Mouse (Mus musculus) midbrain, embryonic 11.5 days (tissue): ENCODE results near the gene 4430402I18Rik. TPM values are rescaled to one million over a fixed set of nuclear protein-coding genes. Genes with fewer than 3 reads are reported as not detected.
A peak's percentile ranks its signal among the peaks of the same experiment; 100 is the strongest.

ENCODE experiments used
- ATAC-seq: fragments of 200-750 bp; cut with Nextera tagmentation; 2 replicates; pipeline ENCODE4 v1.8.0; 2017; ENCODE audit warnings: moderate TSS enrichment, moderate library complexity; ENCODE audit not compliant: low FRiP score
- DNase-seq: peaks from one replicate; pipeline ENCODE4 v3.0.0; 2015; ENCODE audit warnings: low spot score; ENCODE audit errors: missing footprints
- H3K27ac ChIP-seq: fragments of 300-500 bp; sonication (generic); 2 replicates; pipeline ENCODE4 v1.5.1; 2014; ENCODE audit warnings: low read depth, low read length
- H3K27me3 ChIP-seq: fragments of 300-500 bp; sonication (generic); 2 replicates; pipeline ENCODE4 v1.6.1; 2014; ENCODE audit warnings: mild to moderate bottlenecking, low read length, moderate library complexity, mixed read lengths; ENCODE audit not compliant: control insufficient read depth, insufficient read depth
- H3K36me3 ChIP-seq: fragments of 300-500 bp; sonication (generic); 2 replicates; pipeline ENCODE4 v1.6.1; 2014; ENCODE audit warnings: mild to moderate bottlenecking, low read length, moderate library complexity, mixed read lengths; ENCODE audit not compliant: control insufficient read depth, insufficient read depth
- H3K4me1 ChIP-seq: fragments of 300-500 bp; sonication (generic); 2 replicates; pipeline ENCODE4 v1.6.1; 2014; ENCODE audit warnings: low read length; ENCODE audit not compliant: control insufficient read depth, insufficient read depth
- H3K4me2 ChIP-seq: fragments of 300-500 bp; sonication (generic); 2 replicates; pipeline ENCODE4 v1.6.1; 2014; ENCODE audit warnings: mild to moderate bottlenecking, moderate library complexity
- H3K4me3 ChIP-seq: fragments of 300-500 bp; sonication (generic); 2 replicates; pipeline ENCODE4 v1.5.1; 2014; ENCODE audit warnings: low read depth, low read length
- H3K9ac ChIP-seq: fragments of 300-500 bp; sonication (generic); 2 replicates; pipeline ENCODE4 v1.6.1; 2014; ENCODE audit warnings: low read length
- H3K9me3 ChIP-seq: fragments of 300-500 bp; sonication (generic); 2 replicates; pipeline ENCODE4 v1.6.1; 2016; ENCODE audit warnings: low read length; ENCODE audit not compliant: control insufficient read depth
- WGBS: fragments of 180-500 bp; shearing (Covaris S2); extraction: QIAGEN DNeasy Blood & Tissue Kit; methylation state at CpG from one replicate; pipeline ENCODE4 v1.1.7; 2014; 5-methylcytosine and 5-hydroxymethylcytosine counted together
- polyA plus RNA-seq: library from polyadenylated mRNA; unstranded; fragments of >200 nt; fragmentation: Nextera tagmentation; extraction: Ambion mirVana; gene quantifications from 2 replicates; pipeline ENCODE4 v1.2.1, GENCODE M21; 2014

4430402I18Rik gene
- polyA plus RNA-seq, 1 experiment from 2014 or later = 0.46 TPM

DNA sequence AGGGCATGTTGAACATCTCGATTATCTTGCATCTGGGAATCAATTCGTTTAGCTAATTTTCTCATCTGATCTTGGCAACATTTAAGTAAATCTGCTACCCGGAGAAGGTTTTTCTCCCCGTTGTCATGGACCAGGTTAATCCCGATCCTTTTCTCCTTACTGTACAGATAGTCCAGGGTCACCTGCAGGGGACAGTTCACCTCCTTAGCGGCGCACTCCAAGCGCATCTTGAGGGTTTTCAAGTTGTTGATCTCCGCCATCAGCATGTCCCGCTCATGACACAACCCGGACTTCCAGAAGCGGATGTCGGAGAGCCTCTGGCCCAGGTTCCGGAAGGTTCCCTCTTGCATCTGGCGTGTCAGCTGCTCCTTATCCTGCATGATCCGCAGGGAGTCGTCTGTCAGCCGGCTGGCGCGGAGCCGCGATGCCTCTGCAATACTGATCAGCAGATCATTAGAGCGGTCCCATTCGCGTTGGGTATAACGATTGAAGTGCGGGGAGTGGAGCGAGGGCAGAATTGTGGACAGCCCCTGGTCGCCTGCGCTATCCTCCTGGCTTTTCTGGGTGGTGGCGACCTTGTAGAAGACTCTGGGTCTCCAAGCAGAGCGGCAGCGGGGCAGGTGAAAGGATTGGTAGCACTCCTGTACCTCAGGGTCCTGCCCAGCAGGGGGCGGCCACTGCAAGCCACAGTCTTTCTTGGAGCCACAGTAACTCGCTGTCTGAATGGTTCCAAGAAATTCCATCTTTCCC lies 7.4 kb upstream of the 4430402I18Rik start:
- H3K9ac ChIP-seq = peak overlapping the region; percentile 40; the same call in 1 of the 2 replicates
- ATAC-seq (peak; percentile 81), DNase-seq (peak; percentile 94)
- H3K27ac ChIP-seq = no peak overlapping the region
- 0 out of 2 replicates have a peak, but pooled peaks cover 3% of the 10 kb centered on the region for H3K4me1 ChIP-seq
- no peaks in the 10 kb centered on the region for H3K36me3 ChIP-seq
- H3K4me3 ChIP-seq = peak overlapping the region; percentile 28
- peak overlapping the region; percentile 56 for H3K4me2 ChIP-seq
- peaks cover 7% of the 10 kb centered on the region for H3K27me3 ChIP-seq
- H3K9me3 ChIP-seq = no peaks in the 10 kb centered on the region
- 17% methylated on average over 35 of the region's 35 CpGs for WGBS

DNA sequence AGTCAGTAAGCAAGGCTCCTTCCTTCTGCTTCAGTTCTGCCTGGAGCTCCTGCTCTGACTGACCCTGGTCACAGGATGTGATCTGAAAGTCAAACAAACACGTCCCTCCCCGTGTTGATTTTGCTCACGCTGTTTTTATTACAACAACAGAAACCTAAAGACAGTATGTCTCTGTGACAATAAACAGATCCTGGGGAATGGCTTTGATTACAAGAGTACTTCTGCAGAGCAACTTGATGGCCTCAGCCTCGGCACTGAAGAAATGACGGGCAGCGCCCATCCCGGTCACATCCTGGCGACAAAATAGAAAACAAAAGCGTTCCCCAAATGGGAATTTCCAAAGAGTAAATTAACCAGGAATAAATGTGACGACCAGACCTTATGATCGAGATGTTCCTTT lies 2.7 kb upstream of the 4430402I18Rik start:
- peaks cover 11% of the 10 kb centered on the region for H3K4me1 ChIP-seq
- H3K9ac ChIP-seq = no peak overlapping the region
- peaks cover 10% of the 10 kb centered on the region for H3K27me3 ChIP-seq
- no peak overlapping the region for H3K4me2 ChIP-seq
- DNase-seq (no peak), ATAC-seq (no peak)
- no peak overlapping the region for H3K4me3 ChIP-seq
- WGBS = 76% methylated on average over 11 of the region's 11 CpGs
- H3K9me3 ChIP-seq = no peaks in the 10 kb centered on the region
- no peaks in the 10 kb centered on the region for H3K36me3 ChIP-seq
- no peak overlapping the region for H3K27ac ChIP-seq

DNA sequence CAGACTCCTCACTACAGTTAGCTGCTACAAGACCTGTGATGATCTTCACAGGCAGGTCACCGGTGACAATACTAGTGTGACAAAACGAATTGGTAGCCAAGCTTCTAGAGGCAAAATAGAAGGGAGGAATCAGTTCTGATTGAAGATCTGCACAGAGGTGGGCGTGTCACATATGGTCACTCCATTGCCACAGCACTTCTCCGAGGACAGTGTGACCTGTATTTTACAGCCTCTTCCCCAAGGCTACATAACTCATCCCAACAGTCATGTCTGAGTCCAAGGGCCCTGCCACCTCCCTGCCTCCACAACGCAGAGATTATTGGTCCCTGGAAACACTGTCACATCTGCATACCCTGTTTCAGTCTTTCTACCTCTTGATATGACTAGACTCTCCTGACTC lies 1.6 kb upstream of the 4430402I18Rik start:
- no peak overlapping the region for H3K4me2 ChIP-seq
- ATAC-seq = no peak
- H3K9me3 ChIP-seq = no peaks in the 10 kb centered on the region
- no peak overlapping the region for H3K9ac ChIP-seq
- no peak overlapping the region for H3K4me3 ChIP-seq
- H3K4me1 ChIP-seq = peaks cover 14% of the 10 kb centered on the region
- H3K27me3 ChIP-seq = peaks cover 7% of the 10 kb centered on the region
- WGBS = 89% methylated on average over 5 of the region's 5 CpGs
- DNase-seq = no peak
- no peaks in the 10 kb centered on the region for H3K36me3 ChIP-seq
- H3K27ac ChIP-seq = no peak overlapping the region

DNA sequence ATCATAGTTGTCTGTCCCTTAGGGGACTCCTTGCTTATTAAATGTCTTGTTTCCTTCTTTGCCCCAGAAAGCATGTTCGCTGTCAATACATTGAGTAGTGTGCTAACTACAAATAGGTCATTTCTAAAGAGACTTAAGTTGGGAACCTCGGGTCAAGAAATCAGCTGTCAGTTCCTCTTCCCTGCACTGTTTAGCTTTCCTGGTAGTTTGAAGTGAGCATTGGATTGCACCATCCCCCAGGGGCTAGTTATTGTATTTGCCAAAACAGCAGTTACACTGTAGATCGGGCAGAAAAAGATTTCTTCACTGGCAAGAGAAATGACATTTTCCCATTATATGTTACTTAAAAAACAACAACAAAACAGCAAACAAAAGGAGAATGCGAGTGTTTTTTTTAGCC lies 578 bp upstream of the 4430402I18Rik start:
- H3K4me1 ChIP-seq = peaks cover 14% of the 10 kb centered on the region
- no peak overlapping the region for H3K9ac ChIP-seq
- DNase-seq (no peak), ATAC-seq (no peak)
- H3K4me3 ChIP-seq = no peak overlapping the region
- no peak overlapping the region for H3K27ac ChIP-seq
- H3K36me3 ChIP-seq = no peaks in the 10 kb centered on the region
- H3K27me3 ChIP-seq = peaks cover 3% of the 10 kb centered on the region; the same call in 1 of the 2 replicates
- no peak overlapping the region for H3K4me2 ChIP-seq
- H3K9me3 ChIP-seq = no peaks in the 10 kb centered on the region
- 70% methylated on average over 4 of the region's 4 CpGs for WGBS

DNA sequence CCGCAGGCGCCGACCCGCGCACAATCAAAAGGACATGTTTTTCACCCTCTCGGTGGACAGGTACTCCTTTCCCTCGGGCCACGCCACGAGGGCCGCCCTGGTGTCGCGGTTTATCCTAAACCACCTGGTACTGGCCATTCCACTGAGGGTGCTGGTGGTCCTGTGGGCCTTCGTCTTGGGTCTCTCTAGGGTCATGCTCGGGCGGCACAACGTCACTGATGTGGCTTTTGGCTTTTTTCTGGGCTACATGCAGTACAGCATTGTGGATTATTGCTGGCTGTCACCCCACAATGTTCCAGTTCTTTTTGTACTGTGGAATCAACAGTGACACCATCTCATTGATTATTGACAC lies 3.1 kb downstream of the 4430402I18Rik start:
- H3K9ac ChIP-seq = peak overlapping the region; percentile 84
- no peaks in the 10 kb centered on the region for H3K9me3 ChIP-seq
- DNase-seq = no peak
- no peaks in the 10 kb centered on the region for H3K36me3 ChIP-seq
- peak overlapping the region; percentile 92 for H3K4me2 ChIP-seq
- ATAC-seq = peak; percentile 46; the same call in 1 of the 2 replicates
- 3% methylated on average over 16 of the region's 16 CpGs for WGBS
- H3K27ac ChIP-seq = no peak overlapping the region
- peak overlapping the region; percentile 77 for H3K4me3 ChIP-seq
- H3K4me1 ChIP-seq = peaks cover 14% of the 10 kb centered on the region
- H3K27me3 ChIP-seq = peaks cover 3% of the 10 kb centered on the region; the same call in 1 of the 2 replicates

DNA sequence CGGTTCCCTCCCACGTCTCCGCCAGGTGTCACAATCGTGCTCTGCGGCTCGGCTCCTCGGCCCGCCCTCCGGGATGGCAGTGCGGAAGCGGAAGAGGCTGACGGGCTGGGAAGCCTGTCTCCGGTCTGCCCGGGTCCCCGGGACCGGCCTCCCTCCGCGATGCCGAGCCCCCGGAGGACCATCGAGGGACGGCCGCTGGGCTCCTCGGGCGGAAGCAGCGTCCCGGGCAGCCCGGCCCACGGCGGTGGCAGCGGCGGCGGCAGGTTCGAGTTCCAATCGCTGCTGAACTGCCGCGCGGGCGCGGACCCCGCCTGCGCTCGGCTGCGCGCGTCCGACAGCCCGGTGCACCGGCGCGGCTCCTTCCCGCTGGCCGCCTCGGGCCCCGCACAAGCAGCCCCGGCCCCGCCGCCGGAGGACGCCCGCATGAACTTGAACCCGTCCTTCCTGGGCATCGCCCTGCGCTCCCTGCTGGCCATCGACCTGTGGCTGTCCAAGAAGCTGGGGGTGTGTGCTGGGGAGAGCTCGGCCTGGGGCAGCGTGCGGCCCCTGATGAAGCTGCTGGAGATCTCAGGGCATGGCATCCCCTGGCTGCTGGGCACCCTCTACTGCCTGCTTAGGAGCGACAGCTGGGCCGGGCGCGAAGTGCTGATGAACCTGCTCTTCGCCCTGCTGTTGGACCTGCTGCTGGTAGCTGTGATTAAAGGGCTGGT lies 3.6 kb downstream of the 4430402I18Rik start, which contains the start of gene Plpp6:
TSS of gene Plpp6 (plus strand) at position 112 of the 710 bp plus-strand sequence.
- H3K9me3 ChIP-seq = no peaks in the 10 kb centered on the region
- peaks cover 14% of the 10 kb centered on the region for H3K4me1 ChIP-seq
- peak; percentile 96 for DNase-seq
- peaks cover 3% of the 10 kb centered on the region; the same call in 1 of the 2 replicates for H3K27me3 ChIP-seq
- H3K27ac ChIP-seq = peak within 1 kb of the TSS; percentile 22; the same call in 1 of the 2 replicates
- peak; percentile 86 for ATAC-seq
- no peaks in the 10 kb centered on the region for H3K36me3 ChIP-seq
- under 1% methylated on average over 49 of the region's 73 CpGs for WGBS
- H3K9ac ChIP-seq = peak within 1 kb of the TSS; percentile 84
- peak within 1 kb of the TSS; percentile 77 for H3K4me3 ChIP-seq
- peak within 1 kb of the TSS; percentile 92 for H3K4me2 ChIP-seq

DNA sequence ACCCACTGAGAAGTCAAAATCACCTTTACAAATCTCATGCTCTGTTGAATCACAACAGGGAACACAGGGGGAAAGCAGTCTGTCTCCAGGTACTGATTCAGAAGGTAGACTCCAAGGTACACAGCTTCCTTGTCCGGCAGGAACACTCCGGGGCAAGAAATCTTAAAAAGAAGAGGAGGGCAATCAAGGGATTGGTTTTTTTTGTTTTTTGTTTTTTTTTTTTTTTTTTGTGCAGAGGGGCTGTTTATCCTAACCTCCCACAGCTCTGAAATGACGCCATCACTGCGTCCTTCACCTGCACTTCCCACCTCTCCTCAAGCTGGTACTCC lies 4.1 kb downstream of the 4430402I18Rik start:
- no peaks in the 10 kb centered on the region for H3K9me3 ChIP-seq
- H3K36me3 ChIP-seq = no peaks in the 10 kb centered on the region
- DNase-seq (no peak), ATAC-seq (no peak)
- H3K27ac ChIP-seq = no peak overlapping the region
- peak overlapping the region; percentile 77 for H3K4me3 ChIP-seq
- H3K4me1 ChIP-seq = peaks cover 14% of the 10 kb centered on the region
- 5% methylated on average over 4 of the region's 4 CpGs for WGBS
- H3K27me3 ChIP-seq = peaks cover 3% of the 10 kb centered on the region; the same call in 1 of the 2 replicates
- H3K4me2 ChIP-seq = peak overlapping the region; percentile 92
- peak overlapping the region; percentile 84 for H3K9ac ChIP-seq

DNA sequence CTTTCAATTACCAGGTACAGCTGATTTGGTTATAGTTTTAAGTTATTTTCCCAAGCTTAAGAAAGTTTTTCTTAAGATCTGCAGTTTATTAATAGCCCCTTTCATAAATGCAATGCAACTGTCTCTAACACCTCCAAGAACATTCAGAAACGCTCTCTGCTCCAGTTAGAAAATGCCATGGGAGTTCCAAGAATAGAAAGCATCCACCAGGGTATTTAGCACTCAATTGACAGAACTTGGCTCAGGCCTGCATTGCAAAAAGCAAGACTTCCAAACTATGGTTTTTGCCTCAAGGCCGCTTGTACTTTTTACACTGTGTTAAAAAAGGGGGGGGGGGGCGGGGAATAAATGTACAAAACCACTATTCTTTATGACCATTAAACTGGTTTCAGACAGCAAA lies 4.5 kb downstream of the 4430402I18Rik start:
- Histone ChIP-seq H3K27me3 (peaks cover 3% of the 10 kb centered on the region; the same call in 1 of the 2 replicates), H3K4me2 (peak overlapping the region; percentile 92; the same call in 1 of the 2 replicates), H3K4me1 (peaks cover 14% of the 10 kb centered on the region), H3K36me3 (no peaks in the 10 kb centered on the region), H3K27ac (no peak overlapping the region), H3K9ac (no peak overlapping the region), H3K4me3 (peak overlapping the region; percentile 77; the same call in 1 of the 2 replicates), H3K9me3 (no peaks in the 10 kb centered on the region)
- ATAC-seq (no peak), DNase-seq (no peak)
- 40% methylated on average over 3 of the region's 3 CpGs for WGBS

DNA sequence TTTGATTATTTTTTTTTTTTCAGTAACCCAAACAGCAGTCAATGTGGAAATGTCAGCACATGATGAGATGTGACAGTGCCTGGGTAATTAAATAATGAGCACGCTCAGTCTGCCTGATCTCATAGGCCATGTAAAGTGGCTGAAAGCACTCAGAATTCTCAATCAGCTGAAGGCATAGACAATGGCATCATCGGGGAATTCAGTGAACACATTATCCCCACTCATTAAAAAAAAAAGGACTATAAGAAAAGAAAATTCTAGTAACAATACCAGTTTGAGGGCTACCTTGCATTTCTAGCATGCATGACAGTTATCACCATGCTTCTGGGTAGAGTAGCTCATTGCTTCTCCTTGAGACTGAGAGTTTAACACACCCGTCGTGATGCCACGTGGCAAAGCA lies 16.3 kb downstream of the 4430402I18Rik start:
- DNase-seq (no peak), ATAC-seq (no peak)
- Histone ChIP-seq H3K27ac (no peak overlapping the region), H3K4me3 (no peak overlapping the region), H3K9me3 (no peaks in the 10 kb centered on the region), H3K4me1 (no peaks in the 10 kb centered on the region), H3K36me3 (no peaks in the 10 kb centered on the region), H3K4me2 (no peak overlapping the region), H3K27me3 (no peaks in the 10 kb centered on the region), H3K9ac (no peak overlapping the region)
- 84% methylated on average over 5 of the region's 5 CpGs for WGBS
